Mouse (Mus musculus): ENCODE data around the gene Krt26. TPM values are rescaled to one million over a fixed set of nuclear protein-coding genes. Genes with fewer than 3 reads are reported as not detected.

The Krt26 gene
- polyA plus RNA-seq, 1 experiment from 2014 or later = 0.28 TPM

DNA sequence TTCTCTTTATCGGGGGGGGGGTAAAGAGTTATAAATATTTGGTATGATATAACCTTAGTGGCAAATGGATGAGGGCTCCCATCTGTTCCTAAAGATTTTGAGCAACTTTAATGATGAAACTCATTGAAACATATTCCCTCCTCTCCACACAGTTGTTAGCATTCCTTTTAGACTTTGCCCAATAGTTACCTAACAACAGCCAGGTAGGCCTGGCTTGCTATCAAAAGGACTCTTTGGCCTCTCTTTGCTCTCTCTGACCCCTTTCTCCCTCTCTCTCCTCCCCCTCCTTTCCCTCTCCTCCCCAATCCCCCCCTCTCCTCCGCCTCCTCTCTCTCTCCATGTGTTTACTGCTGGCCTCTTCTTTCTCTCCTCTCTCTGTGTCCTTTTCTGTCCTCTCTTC is 23.2 kb downstream of the Krt26 start:
- DNase-seq (no peak), ATAC-seq (ENCODE audit: low FRiP score, low TSS enrichment) (no peak)
- H3K9ac ChIP-seq (replicated peaks; ENCODE audit: low read length) = no peak overlapping the region
- no peak overlapping the region for H3K4me2 ChIP-seq (ENCODE audit: low read length)
- H3K4me1 ChIP-seq (ENCODE audit: control insufficient read depth, insufficient read depth, low read length) = no peaks in the 10 kb centered on the region
- H3K27me3 ChIP-seq (ENCODE audit: control insufficient read depth, insufficient read depth, low read length) = no peaks in the 10 kb centered on the region
- H3K27ac ChIP-seq (replicated peaks; ENCODE audit: low read depth, low read length) = no peak overlapping the region
- no peaks in the 10 kb centered on the region for H3K9me3 ChIP-seq (ENCODE audit: control insufficient read depth, low read length)
- no peaks in the 10 kb centered on the region for H3K36me3 ChIP-seq (ENCODE audit: control insufficient read depth, insufficient read depth, low read length)
- no peak overlapping the region for H3K4me3 ChIP-seq (replicated peaks; ENCODE audit: low read depth, low read length)
- 86% methylated on average over 2 of the region's 2 CpGs for WGBS

DNA sequence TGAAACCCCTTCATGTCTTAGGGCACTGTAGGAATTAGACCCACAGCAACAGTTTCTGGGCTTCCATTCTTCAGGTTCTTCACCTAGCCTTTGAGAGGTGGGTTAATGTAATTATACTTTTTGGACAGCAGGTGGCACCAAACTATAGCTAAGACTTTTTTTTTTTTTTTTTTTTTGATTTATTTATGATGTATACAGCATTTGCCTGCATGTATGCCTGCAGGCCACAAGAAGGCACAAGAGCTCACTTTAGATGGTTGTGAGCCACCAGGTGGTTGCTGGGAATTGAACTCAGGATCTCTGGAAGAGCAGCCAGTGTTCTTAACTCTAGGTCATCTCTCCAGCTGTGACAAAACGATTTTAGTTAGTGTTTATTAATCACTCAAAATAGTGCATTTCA is 26.9 kb downstream of the Krt26 start:
- DNase-seq = peak; percentile 84
- WGBS = 93% methylated on average over 1 of the region's 1 CpGs
- no peak overlapping the region for H3K4me3 ChIP-seq (replicated peaks; ENCODE audit: low read depth, low read length)
- no peak overlapping the region for H3K4me2 ChIP-seq (ENCODE audit: low read length)
- no peak for ATAC-seq (ENCODE audit: low FRiP score, low TSS enrichment)
- no peaks in the 10 kb centered on the region for H3K27me3 ChIP-seq (ENCODE audit: control insufficient read depth, insufficient read depth, low read length)
- no peak overlapping the region for H3K27ac ChIP-seq (replicated peaks; ENCODE audit: low read depth, low read length)
- no peaks in the 10 kb centered on the region for H3K36me3 ChIP-seq (ENCODE audit: control insufficient read depth, insufficient read depth, low read length)
- no peaks in the 10 kb centered on the region for H3K4me1 ChIP-seq (ENCODE audit: control insufficient read depth, insufficient read depth, low read length)
- H3K9ac ChIP-seq (replicated peaks; ENCODE audit: low read length) = no peak overlapping the region
- no peaks in the 10 kb centered on the region for H3K9me3 ChIP-seq (ENCODE audit: control insufficient read depth, low read length)

DNA sequence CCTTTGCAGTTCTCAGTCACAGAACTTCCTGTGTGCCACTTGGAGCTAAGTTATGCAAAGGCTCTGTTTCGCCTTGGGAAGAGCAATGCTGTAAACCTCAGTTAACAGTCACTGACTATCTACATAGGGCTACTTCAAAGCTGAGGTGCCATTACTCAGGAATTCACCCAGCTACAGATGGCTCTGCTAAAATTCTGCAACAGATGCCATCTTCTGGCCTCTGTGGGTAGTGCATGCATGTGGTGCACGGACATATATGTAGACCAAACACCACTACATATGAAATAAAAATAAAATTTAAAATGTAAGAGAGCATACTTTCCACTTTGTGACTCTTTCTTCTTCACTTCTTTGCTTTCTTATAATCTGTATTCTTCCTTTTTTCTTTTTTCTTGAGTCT is 30.2 kb downstream of the Krt26 start:
- DNase-seq (peak; percentile 85), ATAC-seq (ENCODE audit: low FRiP score, low TSS enrichment) (no peak)
- no peaks in the 10 kb centered on the region for H3K27me3 ChIP-seq (ENCODE audit: control insufficient read depth, insufficient read depth, low read length)
- H3K4me3 ChIP-seq (replicated peaks; ENCODE audit: low read depth, low read length) = no peak overlapping the region
- no peaks in the 10 kb centered on the region for H3K4me1 ChIP-seq (ENCODE audit: control insufficient read depth, insufficient read depth, low read length)
- no peak overlapping the region for H3K4me2 ChIP-seq (ENCODE audit: low read length)
- no peaks in the 10 kb centered on the region for H3K36me3 ChIP-seq (ENCODE audit: control insufficient read depth, insufficient read depth, low read length)
- no peaks in the 10 kb centered on the region for H3K9me3 ChIP-seq (ENCODE audit: control insufficient read depth, low read length)
- 41% methylated on average over 2 of the region's 2 CpGs for WGBS
- H3K27ac ChIP-seq (replicated peaks; ENCODE audit: low read depth, low read length) = no peak overlapping the region
- no peak overlapping the region for H3K9ac ChIP-seq (replicated peaks; ENCODE audit: low read length)

DNA sequence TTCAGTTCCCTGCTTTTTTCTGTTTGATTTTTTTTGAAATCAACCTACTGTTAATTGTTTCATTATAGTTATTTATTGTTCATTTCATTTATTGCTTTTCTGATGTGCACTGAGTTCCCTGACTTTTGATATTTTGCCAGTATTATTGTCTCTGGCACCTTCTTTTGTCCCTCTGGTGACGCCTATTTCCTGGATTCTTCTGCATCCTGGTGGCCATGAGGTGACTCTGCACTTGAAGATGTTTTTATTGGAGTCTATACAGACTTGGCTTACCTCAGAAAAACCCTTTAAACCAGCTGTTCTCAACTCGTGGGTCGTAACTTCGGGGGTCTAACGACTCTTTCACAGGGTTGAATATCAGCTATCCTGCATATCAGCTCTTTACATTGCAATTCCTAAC is 42.7 kb downstream of the Krt26 start:
- H3K9ac ChIP-seq (replicated peaks; ENCODE audit: low read length) = no peak overlapping the region
- no peak overlapping the region for H3K4me2 ChIP-seq (ENCODE audit: low read length)
- H3K9me3 ChIP-seq (ENCODE audit: control insufficient read depth, low read length) = no peaks in the 10 kb centered on the region
- H3K27ac ChIP-seq (replicated peaks; ENCODE audit: low read depth, low read length) = no peak overlapping the region
- H3K27me3 ChIP-seq (ENCODE audit: control insufficient read depth, insufficient read depth, low read length) = no peaks in the 10 kb centered on the region
- no peaks in the 10 kb centered on the region for H3K36me3 ChIP-seq (ENCODE audit: control insufficient read depth, insufficient read depth, low read length)
- H3K4me1 ChIP-seq (ENCODE audit: control insufficient read depth, insufficient read depth, low read length) = no peaks in the 10 kb centered on the region
- DNase-seq (peak; percentile 53), ATAC-seq (ENCODE audit: low FRiP score, low TSS enrichment) (no peak)
- H3K4me3 ChIP-seq (replicated peaks; ENCODE audit: low read depth, low read length) = no peak overlapping the region
- WGBS = 64% methylated on average over 5 of the region's 5 CpGs

DNA sequence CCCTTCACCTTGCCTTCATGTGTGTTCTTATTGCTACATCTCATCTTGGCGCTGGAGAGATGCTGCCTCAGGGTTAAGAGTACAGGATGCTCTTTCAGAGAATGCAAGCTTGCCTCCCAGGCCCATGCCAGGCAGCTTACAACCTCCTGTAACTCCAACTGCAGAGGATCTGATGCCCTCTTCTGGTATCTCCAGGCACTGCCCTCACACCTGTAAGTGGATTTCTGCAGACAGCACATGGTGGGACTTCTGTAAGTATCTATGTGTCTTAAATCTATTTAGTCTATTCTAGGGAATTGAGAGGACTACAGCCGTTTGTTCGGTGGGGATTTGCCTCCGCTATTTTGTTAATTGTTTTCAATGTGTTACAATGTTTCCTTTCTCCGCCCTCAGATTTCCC is 44.9 kb downstream of the Krt26 start:
- Histone ChIP-seq H3K27me3 (ENCODE audit: control insufficient read depth, insufficient read depth, low read length) (no peaks in the 10 kb centered on the region), H3K4me3 (replicated peaks; ENCODE audit: low read depth, low read length) (no peak overlapping the region), H3K9ac (replicated peaks; ENCODE audit: low read length) (no peak overlapping the region), H3K4me2 (ENCODE audit: low read length) (no peak overlapping the region), H3K27ac (replicated peaks; ENCODE audit: low read depth, low read length) (no peak overlapping the region), H3K36me3 (ENCODE audit: control insufficient read depth, insufficient read depth, low read length) (no peaks in the 10 kb centered on the region), H3K9me3 (ENCODE audit: control insufficient read depth, low read length) (no peaks in the 10 kb centered on the region), H3K4me1 (ENCODE audit: control insufficient read depth, insufficient read depth, low read length) (no peaks in the 10 kb centered on the region)
- DNase-seq (peak; percentile 68), ATAC-seq (ENCODE audit: low FRiP score, low TSS enrichment) (no peak)
- 66% methylated on average over 5 of the region's 5 CpGs for WGBS

DNA sequence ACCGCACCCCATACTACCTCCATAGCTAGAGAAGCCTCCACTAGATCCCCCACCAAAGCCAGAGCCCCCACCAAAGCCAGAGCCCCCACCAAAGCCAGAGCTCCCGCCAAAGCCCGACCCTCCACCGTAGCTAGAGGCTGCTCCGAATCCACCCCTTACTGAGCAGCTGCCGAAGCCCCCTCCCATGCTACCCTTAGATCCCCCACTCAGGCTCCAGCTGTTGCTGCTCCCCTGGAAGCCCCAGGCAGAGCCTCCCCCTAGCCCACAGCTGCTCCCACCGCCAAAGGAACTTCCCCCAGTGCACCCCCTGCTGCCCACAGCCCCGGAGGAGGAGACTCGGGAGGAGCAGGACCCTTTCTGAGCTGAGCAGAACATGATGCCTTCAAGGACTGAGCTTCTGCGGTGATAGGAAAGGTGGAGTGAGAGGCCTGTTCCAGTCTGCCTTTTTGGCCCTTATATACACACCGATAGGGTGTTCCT is 52.9 kb downstream of the Krt26 start, which contains the start of gene Krt24:
Krt24 (minus strand) TSS at position 430 of the 480 bp plus-strand sequence.
- WGBS = 51% methylated on average over 11 of the region's 11 CpGs
- no peak for DNase-seq
- Histone ChIP-seq H3K4me2 (ENCODE audit: low read length) (no peak within 1 kb of the TSS), H3K4me3 (replicated peaks; ENCODE audit: low read depth, low read length) (no peak within 1 kb of the TSS), H3K9me3 (ENCODE audit: control insufficient read depth, low read length) (no peaks in the 10 kb centered on the region), H3K27ac (replicated peaks; ENCODE audit: low read depth, low read length) (no peak within 1 kb of the TSS), H3K36me3 (ENCODE audit: control insufficient read depth, insufficient read depth, low read length) (no peaks in the 10 kb centered on the region), H3K4me1 (ENCODE audit: control insufficient read depth, insufficient read depth, low read length) (peaks cover 4% of the 10 kb centered on the region; the same call in 1 of the 2 replicates), H3K27me3 (ENCODE audit: control insufficient read depth, insufficient read depth, low read length) (no peaks in the 10 kb centered on the region), H3K9ac (replicated peaks; ENCODE audit: low read length) (no peak within 1 kb of the TSS)
- ATAC-seq (ENCODE audit: low FRiP score, low TSS enrichment) = no peak

DNA sequence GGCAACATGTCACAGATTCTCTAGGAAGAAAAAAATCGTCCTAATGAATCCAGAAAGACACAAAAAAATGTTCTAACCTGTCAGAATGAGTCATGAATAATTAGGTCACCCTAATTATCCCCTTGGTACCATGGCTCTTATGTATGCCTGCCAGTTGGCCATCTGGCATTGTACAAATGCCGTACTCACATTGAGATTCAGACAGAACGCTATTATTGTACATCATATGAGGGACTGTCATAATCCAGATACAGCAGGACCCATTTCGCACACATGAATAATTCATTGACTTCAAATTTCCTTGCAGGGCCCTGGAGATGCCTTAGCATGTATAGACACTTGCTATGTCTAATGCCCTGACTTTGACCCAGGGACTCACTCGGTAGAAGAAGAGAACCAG is 53.8 kb downstream of the Krt26 start:
- DNase-seq (peak; percentile 14), ATAC-seq (ENCODE audit: low FRiP score, low TSS enrichment) (no peak)
- Histone ChIP-seq H3K4me1 (ENCODE audit: control insufficient read depth, insufficient read depth, low read length) (peaks cover 4% of the 10 kb centered on the region; the same call in 1 of the 2 replicates), H3K4me2 (ENCODE audit: low read length) (no peak overlapping the region), H3K27ac (replicated peaks; ENCODE audit: low read depth, low read length) (no peak overlapping the region), H3K4me3 (replicated peaks; ENCODE audit: low read depth, low read length) (no peak overlapping the region), H3K27me3 (ENCODE audit: control insufficient read depth, insufficient read depth, low read length) (no peaks in the 10 kb centered on the region), H3K9ac (replicated peaks; ENCODE audit: low read length) (no peak overlapping the region), H3K36me3 (ENCODE audit: control insufficient read depth, insufficient read depth, low read length) (no peaks in the 10 kb centered on the region), H3K9me3 (ENCODE audit: control insufficient read depth, low read length) (no peaks in the 10 kb centered on the region)
- WGBS = 60% methylated on average over 5 of the region's 5 CpGs

DNA sequence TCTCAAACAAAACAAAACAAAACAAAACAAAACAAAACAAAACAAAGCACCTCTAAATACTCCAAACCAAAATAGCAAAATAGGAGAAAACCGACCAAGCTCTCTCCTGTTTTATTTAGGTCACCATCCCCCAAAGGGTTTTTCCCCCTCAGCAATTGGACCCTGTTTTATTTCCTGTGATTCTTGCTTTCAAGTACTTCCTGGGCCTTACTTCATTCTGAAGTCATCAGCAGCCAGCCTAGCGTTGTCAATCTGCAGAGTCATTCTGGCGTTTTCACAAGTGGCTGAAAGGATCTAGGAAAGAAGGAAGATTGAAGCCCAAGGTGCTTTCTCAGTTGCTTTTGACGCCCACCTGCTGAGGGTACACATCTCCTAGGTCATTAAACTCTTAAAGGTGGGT is 54.4 kb downstream of the Krt26 start:
- Histone ChIP-seq H3K9ac (replicated peaks; ENCODE audit: low read length) (no peak overlapping the region), H3K4me2 (ENCODE audit: low read length) (no peak overlapping the region), H3K27ac (replicated peaks; ENCODE audit: low read depth, low read length) (no peak overlapping the region), H3K4me1 (ENCODE audit: control insufficient read depth, insufficient read depth, low read length) (peaks cover 4% of the 10 kb centered on the region; the same call in 1 of the 2 replicates), H3K9me3 (ENCODE audit: control insufficient read depth, low read length) (no peaks in the 10 kb centered on the region), H3K4me3 (replicated peaks; ENCODE audit: low read depth, low read length) (no peak overlapping the region), H3K36me3 (ENCODE audit: control insufficient read depth, insufficient read depth, low read length) (no peaks in the 10 kb centered on the region), H3K27me3 (ENCODE audit: control insufficient read depth, insufficient read depth, low read length) (no peaks in the 10 kb centered on the region)
- no peak for DNase-seq
- ATAC-seq (ENCODE audit: low FRiP score, low TSS enrichment) = no peak
- WGBS = 66% methylated on average over 4 of the region's 4 CpGs

DNA sequence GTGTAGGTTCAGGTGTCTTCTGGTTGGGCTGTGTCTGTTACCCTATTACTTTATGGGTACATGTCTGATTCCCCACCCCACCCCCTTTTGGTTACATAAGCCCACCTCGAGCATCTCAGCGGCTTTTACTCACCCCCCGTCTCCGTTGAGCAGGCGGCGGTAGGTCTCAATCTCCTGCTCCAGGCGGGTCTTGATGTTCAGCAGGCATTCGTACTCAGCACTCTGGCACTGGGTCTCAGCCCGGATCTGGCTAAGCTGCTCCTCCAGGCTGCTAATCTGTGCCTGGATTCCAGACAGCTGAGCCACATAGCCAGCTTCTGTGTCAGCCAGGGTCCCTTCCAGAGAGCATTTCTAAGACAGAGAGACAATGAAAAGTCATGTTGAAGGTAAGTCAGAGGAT is 56.6 kb downstream of the Krt26 start:
- no peaks in the 10 kb centered on the region for H3K27me3 ChIP-seq (ENCODE audit: control insufficient read depth, insufficient read depth, low read length)
- H3K4me3 ChIP-seq (replicated peaks; ENCODE audit: low read depth, low read length) = no peak overlapping the region
- ATAC-seq (ENCODE audit: low FRiP score, low TSS enrichment) = no peak
- no peaks in the 10 kb centered on the region for H3K36me3 ChIP-seq (ENCODE audit: control insufficient read depth, insufficient read depth, low read length)
- H3K4me1 ChIP-seq (ENCODE audit: control insufficient read depth, insufficient read depth, low read length) = peaks cover 4% of the 10 kb centered on the region; the same call in 1 of the 2 replicates
- H3K27ac ChIP-seq (replicated peaks; ENCODE audit: low read depth, low read length) = no peak overlapping the region
- no peak overlapping the region for H3K9ac ChIP-seq (replicated peaks; ENCODE audit: low read length)
- no peak for DNase-seq
- H3K9me3 ChIP-seq (ENCODE audit: control insufficient read depth, low read length) = no peaks in the 10 kb centered on the region
- WGBS = 72% methylated on average over 9 of the region's 9 CpGs
- H3K4me2 ChIP-seq (ENCODE audit: low read length) = no peak overlapping the region
